Mouse (Mus musculus) stomach, postnatal 0 days (tissue): ENCODE measurements around the gene Xrra1. TPM values are rescaled to one million over a fixed set of nuclear protein-coding genes. Genes with fewer than 3 reads are reported as not detected.
A peak's percentile ranks its signal among the peaks of the same experiment; 100 is the strongest.
"Not testable (repeated sequence)": the region's sequence is repeated elsewhere in the genome, so short reads cannot be mapped to it uniquely, and the experiment has no call there.

Experiments
- ATAC-seq: fragments of 200-750 bp; cut with Nextera tagmentation; 2 replicates; pipeline ENCODE4 v1.8.0; 2017; ENCODE audit not compliant: low FRiP score, low TSS enrichment
- DNase-seq: peaks from one replicate; pipeline ENCODE4 v3.0.0-alpha.2; 2016; ENCODE audit warnings: low spot score
- H3K27ac ChIP-seq: fragments of 300-500 bp; sonication (generic); replicated peaks from 2 replicates; pipeline ENCODE4 v1.5.1; 2014; ENCODE audit warnings: mild to moderate bottlenecking, control low read depth
- H3K27me3 ChIP-seq: fragments of 300-500 bp; sonication (generic); 2 replicates; pipeline ENCODE4 v1.6.1; 2014; ENCODE audit warnings: low read length; ENCODE audit not compliant: control insufficient read depth, insufficient read depth
- H3K36me3 ChIP-seq: fragments of 300-500 bp; sonication (generic); 2 replicates; pipeline ENCODE4 v1.6.1; 2014; ENCODE audit warnings: low read length, mixed read lengths; ENCODE audit not compliant: control insufficient read depth, insufficient read depth
- H3K4me1 ChIP-seq: fragments of 300-500 bp; sonication (generic); replicated peaks from 2 replicates; pipeline ENCODE4 v1.6.1; 2014; ENCODE audit warnings: antibody characterized with exemption; ENCODE audit not compliant: control insufficient read depth, insufficient read depth
- H3K4me2 ChIP-seq: fragments of 300-500 bp; sonication (generic); replicated peaks from 2 replicates; pipeline ENCODE4 v1.6.1; 2014; ENCODE audit warnings: low read depth, mild to moderate bottlenecking, control low read depth, moderate library complexity
- H3K4me3 ChIP-seq: fragments of 300-500 bp; sonication (generic); 2 replicates; pipeline ENCODE4 v1.5.1; 2014; ENCODE audit warnings: low read depth, low read length, control low read depth
- H3K9ac ChIP-seq: fragments of 300-500 bp; sonication (generic); 2 replicates; pipeline ENCODE4 v1.6.1; 2014; ENCODE audit warnings: mild to moderate bottlenecking, low read length, control low read depth, mixed read lengths
- H3K9me3 ChIP-seq: fragments of 300-500 bp; sonication (generic); 2 replicates; pipeline ENCODE4 v1.6.1; 2016; ENCODE audit warnings: low read length; ENCODE audit not compliant: control insufficient read depth
- CTCF ChIP-seq: IDR thresholded peaks from 2 replicates; pipeline ENCODE4 v1.5.1; 2016; ENCODE audit warnings: antibody characterized with exemption, low read depth, mild to moderate bottlenecking, moderate library complexity
- EP300 ChIP-seq: optimal IDR thresholded peaks from 2 replicates; pipeline ENCODE3; 2016; ENCODE audit warnings: antibody characterized with exemption
- WGBS: fragments of 180-500 bp; shearing (Covaris S2); extraction: QIAGEN DNeasy Blood & Tissue Kit; methylation state at CpG from one replicate; pipeline ENCODE4 v1.1.7; 2014; 5-methylcytosine and 5-hydroxymethylcytosine counted together
- polyA plus RNA-seq: library from polyadenylated mRNA; unstranded; fragments of >200 nt; fragmentation: Nextera tagmentation; extraction: Ambion mirVana; gene quantifications from 2 replicates; pipeline ENCODE4 v1.2.1, GENCODE M21; 2015

The Xrra1 gene
- polyA plus RNA-seq, 1 experiment from 2014 or later: 0.08 TPM

DNA sequence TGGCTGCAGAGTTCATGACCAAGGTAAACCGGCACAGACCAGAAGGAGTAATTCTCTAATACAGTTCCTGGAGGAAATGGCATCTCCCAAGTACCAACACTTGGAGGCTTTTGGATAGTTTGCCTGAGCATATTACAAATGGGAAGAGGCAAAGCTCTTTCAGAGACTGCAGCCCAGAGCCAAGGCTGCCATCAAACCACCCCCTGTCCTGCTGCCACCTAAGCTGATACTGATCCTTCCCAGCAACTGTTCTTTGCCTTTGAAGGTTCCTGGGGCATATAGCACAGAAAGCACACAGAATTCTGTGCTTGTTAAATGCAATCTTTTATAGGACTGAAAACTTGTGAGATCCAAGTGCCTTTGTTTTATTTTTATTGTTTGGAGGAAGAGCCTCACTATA is 81.8 kb downstream of the Xrra1 start:
- Histone ChIP-seq H3K36me3 (peaks cover 10% of the 10 kb centered on the region; the same call in 1 of the 2 replicates), H3K4me3 (no peak overlapping the region), H3K27ac (no peak overlapping the region), H3K4me2 (no peak overlapping the region), H3K4me1 (no peaks in the 10 kb centered on the region), H3K9ac (no peak overlapping the region), H3K27me3 (no peaks in the 10 kb centered on the region), H3K9me3 (no peaks in the 10 kb centered on the region)
- TF ChIP-seq EP300: no peak
- no peak for TF ChIP-seq CTCF
- 96% methylated on average over 1 of the region's 1 CpGs for WGBS
- DNase-seq: no peak
- no peak for ATAC-seq

DNA sequence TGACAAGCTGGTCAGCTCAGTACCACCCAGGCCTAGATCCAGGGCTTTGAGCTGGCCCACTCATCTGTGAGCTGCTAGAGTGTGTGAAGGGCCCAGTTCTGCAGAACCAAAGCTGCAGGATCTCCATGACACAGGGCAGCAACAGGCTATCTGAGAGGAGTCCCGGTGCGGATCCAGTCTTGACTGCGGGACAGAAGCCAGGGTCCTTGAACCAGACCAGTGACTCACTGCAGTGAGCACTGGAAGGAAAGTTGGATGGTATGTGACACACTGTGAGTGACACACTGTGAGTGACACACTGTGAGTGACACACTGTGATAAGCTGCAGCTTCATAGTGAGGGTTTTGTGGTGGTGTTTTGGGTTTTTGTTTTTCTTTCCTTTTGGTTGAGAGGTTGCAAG is 85.6 kb downstream of the Xrra1 start:
- H3K9me3 ChIP-seq: no peaks in the 10 kb centered on the region
- ATAC-seq: 0 out of 2 replicates have a peak, but pooled peaks have one; percentile 26

GRCm38 (mm10) chr7:99945012-99945411 is 86.1 kb downstream of the Xrra1 start:
- 92% methylated on average over 22 of the region's 22 CpGs for WGBS
- ATAC-seq, DNase-seq, H3K4me2 ChIP-seq, H3K4me3 ChIP-seq, H3K27me3 ChIP-seq, H3K9ac ChIP-seq, H3K9me3 ChIP-seq, H3K4me1 ChIP-seq, H3K27ac ChIP-seq: not testable (repeated sequence)
- peaks cover 19% of the 10 kb centered on the region for H3K36me3 ChIP-seq

More for the DNA sequence above, 85.6 kb downstream of the Xrra1 start:
- H3K4me3 ChIP-seq: no peak overlapping the region
- H3K27me3 ChIP-seq: no peaks in the 10 kb centered on the region
- peaks cover 19% of the 10 kb centered on the region for H3K36me3 ChIP-seq
- 100% methylated on average over 3 of the region's 3 CpGs for WGBS
- TF ChIP-seq CTCF (no peak), EP300 (no peak)
- no peaks in the 10 kb centered on the region for H3K4me1 ChIP-seq
- DNase-seq: no peak
- H3K27ac ChIP-seq: no peak overlapping the region
- no peak overlapping the region for H3K9ac ChIP-seq
- no peak overlapping the region for H3K4me2 ChIP-seq

DNA sequence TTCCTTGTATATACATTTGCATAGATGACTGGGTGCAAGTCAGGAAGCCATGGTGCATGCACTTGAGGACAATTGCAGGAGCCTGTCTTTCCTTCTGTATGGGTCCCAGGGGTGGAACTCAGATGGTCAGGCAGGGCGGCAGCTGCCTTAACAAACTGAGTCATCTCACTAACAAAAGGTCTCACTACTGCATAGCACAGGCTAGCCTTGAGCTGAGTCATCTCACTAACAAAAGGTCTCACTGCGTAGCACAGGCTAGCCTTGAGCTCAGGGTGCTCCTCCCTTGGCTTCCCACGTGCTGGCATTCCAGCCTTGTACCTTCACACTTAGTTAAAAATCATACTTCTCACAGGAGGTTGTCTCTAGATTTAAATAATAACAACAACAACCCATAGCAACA is 87.0 kb downstream of the Xrra1 start:
- H3K9ac ChIP-seq: no peak overlapping the region
- no peak for ATAC-seq
- no peak overlapping the region for H3K4me2 ChIP-seq
- H3K4me3 ChIP-seq: no peak overlapping the region
- peaks cover 14% of the 10 kb centered on the region for H3K36me3 ChIP-seq
- H3K27me3 ChIP-seq: no peaks in the 10 kb centered on the region
- 95% methylated on average over 3 of the region's 3 CpGs for WGBS
- no peaks in the 10 kb centered on the region for H3K4me1 ChIP-seq
- no peaks in the 10 kb centered on the region for H3K9me3 ChIP-seq
- H3K27ac ChIP-seq: no peak overlapping the region
- DNase-seq: no peak
- no peak for TF ChIP-seq CTCF
- no peak for TF ChIP-seq EP300

- 78% methylated on average over 4 of the region's 4 CpGs for WGBS
- H3K9me3 ChIP-seq: no peaks in the 10 kb centered on the region
- no peak overlapping the region for H3K4me2 ChIP-seq
- no peak for TF ChIP-seq EP300
- TF ChIP-seq CTCF: no peak
- H3K27me3 ChIP-seq: no peaks in the 10 kb centered on the region
- no peak overlapping the region for H3K4me3 ChIP-seq
- H3K4me1 ChIP-seq: no peaks in the 10 kb centered on the region
- DNase-seq: no peak
- no peak for ATAC-seq
- H3K9ac ChIP-seq: no peak overlapping the region
- H3K36me3 ChIP-seq: peaks cover 13% of the 10 kb centered on the region
- no peak overlapping the region for H3K27ac ChIP-seq
These were observed 87.4 kb downstream of the Xrra1 start for GRCm38 (mm10) chr7:99946356-99946755.

- H3K4me3 ChIP-seq: no peak overlapping the region
- H3K9me3 ChIP-seq: no peaks in the 10 kb centered on the region
- WGBS: 64% methylated on average over 9 of the region's 9 CpGs
- peaks cover 13% of the 10 kb centered on the region for H3K36me3 ChIP-seq
- no peak overlapping the region for H3K4me2 ChIP-seq
- ATAC-seq: no peak
- TF ChIP-seq CTCF (no peak), EP300 (no peak)
- no peak overlapping the region for H3K27ac ChIP-seq
- no peak overlapping the region for H3K9ac ChIP-seq
- H3K27me3 ChIP-seq: no peaks in the 10 kb centered on the region
- peak; percentile 51 for DNase-seq
- no peaks in the 10 kb centered on the region for H3K4me1 ChIP-seq
These were observed 88.4 kb downstream of the Xrra1 start for GRCm38 (mm10) chr7:99947329-99947728.
